Mouse (Mus musculus) hindbrain, postnatal 0 days (tissue): Measurements from ENCODE around the gene Rag2. TPM values are rescaled to one million over a fixed set of nuclear protein-coding genes. Genes with fewer than 3 reads are reported as not detected.

ENCODE experiments used
- ATAC-seq: fragments of 200-750 bp; cut with Nextera tagmentation; 2 replicates; pipeline ENCODE4 v1.8.0; 2017; ENCODE audit warnings: mild to moderate bottlenecking, moderate TSS enrichment, moderate library complexity
- DNase-seq: peaks from one replicate; pipeline ENCODE4 v3.0.0-alpha.2; 2015; ENCODE audit warnings: low spot score
- H3K27ac ChIP-seq: fragments of 300-500 bp; sonication (generic); 2 replicates; pipeline ENCODE4 v1.5.1; 2014; ENCODE audit warnings: mild to moderate bottlenecking
- H3K27me3 ChIP-seq: fragments of 300-500 bp; sonication (generic); 2 replicates; pipeline ENCODE4 v1.6.1; 2014; ENCODE audit warnings: low read length, mixed read lengths; ENCODE audit not compliant: insufficient read depth
- H3K36me3 ChIP-seq: fragments of 300-500 bp; sonication (generic); 2 replicates; pipeline ENCODE4 v1.6.1; 2014; ENCODE audit warnings: low read length, mixed read lengths; ENCODE audit not compliant: insufficient read depth
- H3K4me1 ChIP-seq: fragments of 300-500 bp; sonication (generic); 2 replicates; pipeline ENCODE4 v1.6.1; 2014; ENCODE audit warnings: antibody characterized with exemption, low read length, mixed read lengths; ENCODE audit not compliant: insufficient read depth
- H3K4me2 ChIP-seq: fragments of 300-500 bp; sonication (generic); 2 replicates; pipeline ENCODE4 v1.6.1; 2014; ENCODE audit warnings: low read depth, mild to moderate bottlenecking, low read length, moderate library complexity, mixed read lengths
- H3K4me3 ChIP-seq: fragments of 300-500 bp; sonication (generic); 2 replicates; pipeline ENCODE4 v1.5.1; 2014; ENCODE audit warnings: low read length
- H3K9ac ChIP-seq: fragments of 300-500 bp; sonication (generic); replicated peaks from 2 replicates; pipeline ENCODE4 v1.6.1; 2014; ENCODE audit warnings: mild to moderate bottlenecking, low read length, moderate library complexity, mixed read lengths
- H3K9me3 ChIP-seq: fragments of 300-500 bp; sonication (generic); 2 replicates; pipeline ENCODE4 v1.6.1; 2016; ENCODE audit warnings: low read length, mixed read lengths
- CTCF ChIP-seq: IDR thresholded peaks from 2 replicates; pipeline ENCODE4 v1.5.1; 2016; ENCODE audit warnings: antibody characterized with exemption, control low read depth, low read depth
- WGBS: fragments of 180-500 bp; shearing (Covaris S2); extraction: QIAGEN DNeasy Blood & Tissue Kit; methylation state at CpG from one replicate; pipeline ENCODE4 v1.1.7; 2014; 5-methylcytosine and 5-hydroxymethylcytosine counted together
- polyA plus RNA-seq: library from polyadenylated mRNA; unstranded; fragments of >200 nt; fragmentation: Nextera tagmentation; extraction: Ambion mirVana; gene quantifications from 2 replicates; pipeline ENCODE4 v1.2.1, GENCODE M21; 2015
- total RNA-seq: library from RNA; depleted of rRNA; stranded (reverse); fragments of >200 nt; gene quantifications from 2 replicates; pipeline ENCODE4 v1.2.3, GENCODE M21; 2014; rRNA removed

The Rag2 gene
- total RNA-seq, result 0.07 TPM in 1 of 2 replicates, not detected in the other
- polyA plus RNA-seq, result not detected in 2 replicates

DNA sequence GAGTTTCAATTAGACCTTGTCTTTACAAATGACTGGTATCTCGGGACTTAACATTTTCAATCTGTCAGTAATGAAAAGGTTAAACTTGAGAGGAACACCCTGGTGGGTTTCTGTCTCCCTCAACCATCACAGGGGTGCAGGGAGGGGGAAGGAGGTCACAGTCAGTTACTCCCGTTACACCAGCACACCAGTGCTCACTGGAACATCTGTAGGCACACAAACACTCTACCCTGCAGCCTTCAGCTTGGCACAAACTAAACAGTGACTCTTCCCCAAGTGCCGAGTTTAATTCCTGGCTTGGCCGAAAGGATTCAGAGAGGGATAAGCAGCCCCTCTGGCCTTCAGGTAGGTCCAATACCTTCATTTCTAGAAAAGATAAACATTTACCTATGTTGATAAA lies at the start of gene Rag2:
TSS of gene Rag2 (plus strand) at position 193 of the 400 bp plus-strand sequence.
- Histone ChIP-seq H3K9ac (no peak within 1 kb of the TSS), H3K9me3 (no peaks in the 10 kb centered on the region), H3K27me3 (no peaks in the 10 kb centered on the region), H3K4me3 (no peak within 1 kb of the TSS), H3K4me2 (no peak within 1 kb of the TSS), H3K4me1 (peaks cover 6% of the 10 kb centered on the region; the same call in 1 of the 2 replicates), H3K27ac (no peak within 1 kb of the TSS), H3K36me3 (no peaks in the 10 kb centered on the region)
- ATAC-seq (no peak), DNase-seq (no peak)
- WGBS, result 64% methylated on average over 4 of the region's 4 CpGs
- no peak for TF ChIP-seq CTCF

DNA sequence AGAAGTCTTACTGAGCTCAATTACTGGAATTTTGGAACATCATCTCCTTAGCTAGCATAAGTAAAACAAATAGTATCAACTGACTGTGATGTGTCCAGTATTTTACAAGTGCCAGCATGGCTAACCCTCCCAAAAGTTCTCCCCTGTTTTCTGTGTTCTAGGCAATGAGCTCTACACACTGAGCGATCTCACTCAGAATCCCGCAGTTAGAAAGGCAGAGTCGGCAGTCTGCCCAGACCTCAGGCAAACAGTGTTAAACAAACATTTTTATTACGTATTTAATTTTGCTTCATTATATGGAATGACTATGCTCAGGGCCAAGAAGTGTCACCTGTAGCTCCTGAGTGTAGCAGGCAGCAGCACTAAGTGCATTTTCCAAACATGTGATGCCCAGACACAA lies 47.3 kb upstream of the Rag2 start:
- Histone ChIP-seq H3K4me3 (no peak overlapping the region), H3K36me3 (no peaks in the 10 kb centered on the region), H3K9me3 (no peaks in the 10 kb centered on the region), H3K4me2 (no peak overlapping the region), H3K4me1 (no peaks in the 10 kb centered on the region), H3K9ac (no peak overlapping the region), H3K27me3 (no peaks in the 10 kb centered on the region), H3K27ac (no peak overlapping the region)
- 76% methylated on average over 4 of the region's 4 CpGs for WGBS
- ATAC-seq, result no peak
- no peak for TF ChIP-seq CTCF
- no peak for DNase-seq

DNA sequence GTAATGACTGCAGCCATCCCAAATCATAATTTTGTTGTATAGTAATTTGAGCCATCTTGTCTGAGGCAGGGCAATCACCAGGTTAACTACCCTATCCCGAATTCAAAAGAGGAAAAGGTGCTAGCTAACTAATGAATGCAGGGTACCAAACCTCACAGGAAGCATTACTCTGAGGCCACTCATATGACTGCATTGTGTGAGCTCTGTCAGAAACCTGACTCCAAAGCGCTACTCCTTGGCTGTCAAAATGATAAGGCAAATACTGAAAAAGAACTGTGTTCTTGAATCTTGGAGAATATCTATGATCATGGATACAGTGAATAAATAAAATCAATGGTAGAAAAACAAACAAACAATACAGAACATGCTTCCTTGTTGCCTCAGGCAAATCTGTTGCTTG lies 44.5 kb upstream of the Rag2 start:
- Histone ChIP-seq H3K9ac (no peak overlapping the region), H3K27ac (no peak overlapping the region), H3K4me1 (no peaks in the 10 kb centered on the region), H3K9me3 (no peaks in the 10 kb centered on the region), H3K36me3 (no peaks in the 10 kb centered on the region), H3K4me2 (no peak overlapping the region), H3K27me3 (no peaks in the 10 kb centered on the region), H3K4me3 (no peak overlapping the region)
- WGBS, result 85% methylated on average over 2 of the region's 2 CpGs
- TF ChIP-seq CTCF, result no peak
- DNase-seq (no peak), ATAC-seq (no peak)

DNA sequence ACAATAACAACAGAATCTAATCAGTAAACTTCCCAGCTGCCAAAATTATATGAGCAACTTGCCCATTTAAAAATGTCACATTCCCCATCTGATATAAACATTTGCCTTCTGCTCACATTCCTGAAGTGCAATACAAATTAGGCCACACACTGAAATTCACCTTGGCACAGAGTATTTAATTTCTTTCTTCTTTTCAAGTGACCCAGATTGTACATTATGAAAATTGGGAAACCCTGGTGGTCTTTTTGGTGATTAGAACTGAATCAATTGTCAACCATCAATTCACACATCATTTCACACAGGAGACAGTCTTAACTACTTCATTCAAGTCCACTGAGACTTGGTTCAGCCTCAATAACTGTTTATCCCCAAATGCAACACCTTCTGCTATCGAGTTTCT lies 44.1 kb upstream of the Rag2 start:
- Histone ChIP-seq H3K27ac (no peak overlapping the region), H3K27me3 (no peaks in the 10 kb centered on the region), H3K4me2 (no peak overlapping the region), H3K36me3 (no peaks in the 10 kb centered on the region), H3K9me3 (no peaks in the 10 kb centered on the region), H3K9ac (no peak overlapping the region), H3K4me1 (no peaks in the 10 kb centered on the region), H3K4me3 (no peak overlapping the region)
- WGBS, result 50% methylated on average over 1 of the region's 1 CpGs
- no peak for TF ChIP-seq CTCF
- no peak for ATAC-seq
- DNase-seq, result no peak

DNA sequence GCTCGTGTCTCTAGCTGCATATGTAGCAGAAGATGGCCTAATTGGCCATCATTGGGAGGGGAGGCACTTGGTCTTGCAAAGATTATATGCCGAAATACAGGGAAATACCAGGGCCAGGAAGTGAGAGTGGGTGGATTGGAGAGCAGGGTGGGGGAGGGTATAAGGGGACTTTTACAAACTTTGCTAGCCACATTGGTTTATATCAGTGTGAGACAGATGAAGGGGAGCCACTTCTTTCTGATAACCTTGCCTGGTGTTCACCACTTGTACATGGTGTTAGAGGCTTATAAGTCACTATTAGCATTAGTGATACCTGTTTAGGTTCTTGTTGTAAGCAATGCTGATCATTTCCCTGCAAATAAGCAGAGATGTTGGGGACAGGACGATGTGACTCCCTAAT lies 43.5 kb upstream of the Rag2 start:
- H3K9me3 ChIP-seq, result no peaks in the 10 kb centered on the region
- no peak overlapping the region for H3K9ac ChIP-seq
- H3K4me2 ChIP-seq, result no peak overlapping the region
- no peaks in the 10 kb centered on the region for H3K36me3 ChIP-seq
- ATAC-seq (no peak), DNase-seq (no peak)
- H3K27ac ChIP-seq, result no peak overlapping the region
- no peaks in the 10 kb centered on the region for H3K4me1 ChIP-seq
- H3K27me3 ChIP-seq, result no peaks in the 10 kb centered on the region
- 85% methylated on average over 3 of the region's 3 CpGs for WGBS
- no peak for TF ChIP-seq CTCF
- H3K4me3 ChIP-seq, result no peak overlapping the region

DNA sequence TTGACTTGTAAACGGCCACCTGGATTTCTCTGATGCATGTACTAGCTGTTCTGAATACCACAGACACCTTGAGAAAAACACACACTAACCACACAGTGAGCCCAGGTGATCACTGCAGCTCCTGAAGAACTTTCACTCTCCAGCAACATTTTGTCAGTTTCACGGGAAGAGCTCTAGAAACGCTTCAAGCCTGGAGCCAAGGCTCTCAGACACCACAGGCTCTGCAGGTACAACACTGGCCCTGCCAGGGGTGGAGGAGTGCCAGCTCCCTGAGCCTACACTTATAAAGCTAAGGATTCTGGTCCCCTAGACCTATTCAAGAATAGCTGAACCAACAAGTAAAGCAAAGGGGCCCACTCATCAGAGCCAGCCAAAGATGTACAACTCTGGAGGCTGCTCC lies 43.1 kb upstream of the Rag2 start:
- Histone ChIP-seq H3K4me1 (no peaks in the 10 kb centered on the region), H3K36me3 (no peaks in the 10 kb centered on the region), H3K9me3 (no peaks in the 10 kb centered on the region), H3K9ac (no peak overlapping the region), H3K27me3 (no peaks in the 10 kb centered on the region), H3K4me3 (no peak overlapping the region), H3K4me2 (no peak overlapping the region), H3K27ac (no peak overlapping the region)
- ATAC-seq (no peak), DNase-seq (no peak)
- WGBS, result 93% methylated on average over 3 of the region's 3 CpGs
- no peak for TF ChIP-seq CTCF

DNA sequence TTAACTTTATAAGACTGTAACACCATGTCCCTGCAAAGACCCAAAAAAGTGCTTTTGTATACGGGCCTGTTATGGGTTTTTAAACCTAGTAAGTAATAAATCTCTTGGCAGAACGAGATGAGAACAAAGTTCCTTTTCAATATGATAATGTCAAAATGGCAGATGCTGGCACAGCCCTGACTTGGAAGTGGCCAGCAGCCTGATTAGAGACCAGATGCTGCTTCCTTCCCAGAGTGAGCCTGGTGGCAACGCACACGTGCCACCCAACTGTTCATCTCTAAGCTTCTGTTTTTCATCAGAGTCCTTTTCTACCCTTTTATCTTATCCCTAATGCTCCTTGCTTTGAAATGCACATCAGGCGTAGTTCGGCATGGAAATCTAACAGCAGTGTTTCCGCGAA lies 33.2 kb upstream of the Rag2 start:
- Histone ChIP-seq H3K4me2 (no peak overlapping the region), H3K4me1 (peaks cover 6% of the 10 kb centered on the region; the same call in 1 of the 2 replicates), H3K36me3 (no peaks in the 10 kb centered on the region), H3K9ac (no peak overlapping the region), H3K27me3 (no peaks in the 10 kb centered on the region), H3K9me3 (no peaks in the 10 kb centered on the region), H3K4me3 (no peak overlapping the region), H3K27ac (no peak overlapping the region)
- no peak for TF ChIP-seq CTCF
- 55% methylated on average over 8 of the region's 8 CpGs for WGBS
- peak; percentile 25 for DNase-seq
- no peak for ATAC-seq
